Mouse (Mus musculus): ENCODE measurements around the gene Tor1aip1. TPM values are rescaled to one million over a fixed set of nuclear protein-coding genes. Genes with fewer than 3 reads are reported as not detected.

Gene Tor1aip1
- total RNA-seq, 2 experiments from 2014 or later: 79.8 to 91.5 TPM

Other genes with a start within 250 kb of the Tor1aip1 start
- 10 to 100 TPM; 16.0 to 36.4 TPM for gene Qsox1, start 223.6 kb downstream of the Tor1aip1 start, total RNA-seq (2021)
- 10 to 100 TPM; 30.7 to 32.1 TPM for gene Cep350, start 63.2 kb downstream of the Tor1aip1 start, total RNA-seq (2021)
- 10 to 100 TPM; 46.5 to 48.6 TPM for gene Tor1aip2, start 1.1 kb downstream of the Tor1aip1 start, total RNA-seq (2021)
- not detected for gene Fam163a, start 168.5 kb upstream of the Tor1aip1 start, total RNA-seq (2021)